Mouse (Mus musculus): Measurements from ENCODE around the gene Olfr1434. TPM values are rescaled to one million over a fixed set of nuclear protein-coding genes. Genes with fewer than 3 reads are reported as not detected.
"Not testable (repeated sequence)": the region's sequence is repeated elsewhere in the genome, so short reads cannot be mapped to it uniquely, and the experiment has no call there.

Gene Olfr1434
- polyA plus RNA-seq (2015; fragmentation: Nextera tagmentation; extraction: Ambion mirVana): not detected in 2 replicates

DNA sequence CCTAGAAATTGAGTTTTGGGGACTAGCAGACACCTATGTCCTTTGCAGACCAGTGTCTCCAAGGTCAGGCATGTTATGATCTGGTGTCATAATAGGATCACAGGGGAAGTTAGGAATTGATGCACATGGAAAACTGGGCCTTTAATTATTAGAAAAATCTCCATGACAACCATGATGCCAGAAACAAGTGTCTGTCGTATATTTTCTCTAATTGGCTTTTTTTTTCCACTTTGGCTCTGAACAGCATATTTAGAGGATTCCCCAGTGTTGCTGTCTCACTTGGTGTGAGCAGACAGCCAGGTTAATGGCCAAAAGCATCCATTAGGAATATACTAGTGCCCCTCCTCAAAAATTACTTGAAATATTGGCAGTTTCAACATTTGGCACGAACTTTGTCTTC, at the start of gene Olfr1434:
Gene Olfr1434, plus strand, starts transcription at position 301 of the 400 bp plus-strand sequence.
- Histone ChIP-seq H3K9me3 (replicated peaks; ENCODE audit: control insufficient read depth, low read length) (no peaks in the 10 kb centered on the region), H3K4me3 (replicated peaks; ENCODE audit: low read length) (no peak within 1 kb of the TSS), H3K9ac (ENCODE audit: low read length) (no peak within 1 kb of the TSS), H3K4me1 (ENCODE audit: control insufficient read depth, insufficient read depth, low read length) (no peaks in the 10 kb centered on the region), H3K27ac (ENCODE audit: low read length) (no peak within 1 kb of the TSS), H3K27me3 (ENCODE audit: control insufficient read depth, insufficient read depth, low read length) (no peaks in the 10 kb centered on the region), H3K36me3 (ENCODE audit: control insufficient read depth, insufficient read depth, low read length) (no peaks in the 10 kb centered on the region), H3K4me2 (ENCODE audit: low read depth, low read length) (no peak within 1 kb of the TSS)
- WGBS: 69% methylated on average over 2 of the region's 2 CpGs
- no peak for ATAC-seq (ENCODE audit: insufficient read depth, low FRiP score)

DNA sequence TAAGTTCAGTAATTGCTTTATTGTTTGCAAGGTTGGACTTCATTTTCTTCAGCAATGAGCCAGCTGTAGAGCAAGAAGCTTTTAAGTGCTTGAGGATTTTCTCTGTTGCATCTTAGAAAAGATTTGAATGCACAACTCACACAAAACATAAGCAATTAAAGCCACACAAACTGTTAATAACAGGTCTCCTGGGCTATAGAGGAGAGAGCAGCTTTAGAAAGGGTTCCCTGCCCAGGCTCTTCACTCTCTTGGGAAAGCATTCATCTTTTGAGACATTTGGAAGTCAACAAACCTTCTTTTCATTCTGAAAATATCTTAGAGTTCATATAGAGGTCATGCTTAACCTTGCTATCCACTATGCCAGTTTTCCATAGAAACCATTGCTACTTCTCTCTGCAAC, 47.2 kb upstream of the Olfr1434 start, which contains the start of gene Olfr1432:
Gene Olfr1432, minus strand, starts transcription at position 101 of the 400 bp plus-strand sequence.
- H3K4me2 ChIP-seq (ENCODE audit: low read depth, low read length); H3K27me3 ChIP-seq (ENCODE audit: control insufficient read depth, insufficient read depth, low read length); H3K27ac ChIP-seq (ENCODE audit: low read length); H3K9ac ChIP-seq (ENCODE audit: low read length); H3K4me1 ChIP-seq (ENCODE audit: control insufficient read depth, insufficient read depth, low read length); ATAC-seq (ENCODE audit: insufficient read depth, low FRiP score); H3K36me3 ChIP-seq (ENCODE audit: control insufficient read depth, insufficient read depth, low read length); H3K4me3 ChIP-seq (replicated peaks; ENCODE audit: low read length); H3K9me3 ChIP-seq (replicated peaks; ENCODE audit: control insufficient read depth, low read length): not testable (repeated sequence)

DNA sequence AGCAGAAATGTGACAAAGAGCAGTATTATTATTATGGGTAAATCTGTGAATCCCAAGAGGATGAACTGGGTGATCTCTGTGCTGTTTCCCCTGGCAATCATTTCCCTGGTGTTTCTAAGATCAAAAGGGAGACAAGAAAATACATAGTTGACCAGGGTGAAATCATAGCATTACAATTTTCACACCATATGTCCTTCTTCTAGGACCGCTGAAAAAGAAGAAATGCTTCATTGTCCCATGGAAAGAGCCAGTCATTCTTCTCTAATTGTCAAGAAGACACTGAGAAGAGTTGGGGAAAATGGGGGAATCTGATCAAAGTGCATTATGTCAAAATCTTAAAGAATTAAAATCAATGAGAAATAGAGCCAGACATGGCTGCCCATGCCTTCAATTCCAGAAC, 38.1 kb upstream of the Olfr1434 start, which contains the start of gene Olfr262:
Gene Olfr262, minus strand, starts transcription at position 101 of the 400 bp plus-strand sequence.
- WGBS: 86% methylated on average over 1 of the region's 1 CpGs
- no peaks in the 10 kb centered on the region for H3K4me1 ChIP-seq (ENCODE audit: control insufficient read depth, insufficient read depth, low read length)
- ATAC-seq (ENCODE audit: insufficient read depth, low FRiP score): no peak
- H3K4me3 ChIP-seq (replicated peaks; ENCODE audit: low read length): no peak within 1 kb of the TSS
- no peak within 1 kb of the TSS for H3K4me2 ChIP-seq (ENCODE audit: low read depth, low read length)
- H3K9ac ChIP-seq (ENCODE audit: low read length): no peak within 1 kb of the TSS
- no peaks in the 10 kb centered on the region for H3K9me3 ChIP-seq (replicated peaks; ENCODE audit: control insufficient read depth, low read length)
- no peak within 1 kb of the TSS for H3K27ac ChIP-seq (ENCODE audit: low read length)
- no peaks in the 10 kb centered on the region for H3K27me3 ChIP-seq (ENCODE audit: control insufficient read depth, insufficient read depth, low read length)
- no peaks in the 10 kb centered on the region for H3K36me3 ChIP-seq (ENCODE audit: control insufficient read depth, insufficient read depth, low read length)

DNA sequence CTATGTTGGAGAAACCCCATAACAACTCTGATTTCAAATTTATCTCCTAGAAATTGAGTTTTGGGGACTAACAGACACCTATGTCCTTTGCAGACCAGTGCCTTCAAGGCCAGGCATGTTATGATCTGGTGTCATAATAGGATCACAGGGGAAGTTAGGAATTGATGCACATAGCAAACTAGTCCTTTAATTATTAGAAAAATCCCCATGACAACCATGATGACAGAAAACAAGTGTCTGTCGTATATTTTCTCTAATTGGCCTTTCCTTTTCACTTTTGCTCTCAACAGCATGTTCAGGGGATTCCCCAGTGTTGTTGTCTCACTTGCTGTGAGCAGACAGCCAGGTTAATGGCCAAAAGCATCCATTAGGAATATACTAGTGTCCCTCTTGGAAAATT, 18.9 kb upstream of the Olfr1434 start, which contains the start of gene Olfr235:
Gene Olfr235, plus strand, starts transcription at position 301 of the 400 bp plus-strand sequence.
- 59% methylated on average over 1 of the region's 1 CpGs for WGBS
- H3K36me3 ChIP-seq (ENCODE audit: control insufficient read depth, insufficient read depth, low read length): no peaks in the 10 kb centered on the region
- ATAC-seq (ENCODE audit: insufficient read depth, low FRiP score): no peak
- no peak within 1 kb of the TSS for H3K4me3 ChIP-seq (replicated peaks; ENCODE audit: low read length)
- no peak within 1 kb of the TSS for H3K9ac ChIP-seq (ENCODE audit: low read length)
- no peak within 1 kb of the TSS for H3K27ac ChIP-seq (ENCODE audit: low read length)
- H3K4me2 ChIP-seq (ENCODE audit: low read depth, low read length): no peak within 1 kb of the TSS
- H3K4me1 ChIP-seq (ENCODE audit: control insufficient read depth, insufficient read depth, low read length): no peaks in the 10 kb centered on the region
- no peaks in the 10 kb centered on the region for H3K27me3 ChIP-seq (ENCODE audit: control insufficient read depth, insufficient read depth, low read length)
- H3K9me3 ChIP-seq (replicated peaks; ENCODE audit: control insufficient read depth, low read length): no peaks in the 10 kb centered on the region

DNA sequence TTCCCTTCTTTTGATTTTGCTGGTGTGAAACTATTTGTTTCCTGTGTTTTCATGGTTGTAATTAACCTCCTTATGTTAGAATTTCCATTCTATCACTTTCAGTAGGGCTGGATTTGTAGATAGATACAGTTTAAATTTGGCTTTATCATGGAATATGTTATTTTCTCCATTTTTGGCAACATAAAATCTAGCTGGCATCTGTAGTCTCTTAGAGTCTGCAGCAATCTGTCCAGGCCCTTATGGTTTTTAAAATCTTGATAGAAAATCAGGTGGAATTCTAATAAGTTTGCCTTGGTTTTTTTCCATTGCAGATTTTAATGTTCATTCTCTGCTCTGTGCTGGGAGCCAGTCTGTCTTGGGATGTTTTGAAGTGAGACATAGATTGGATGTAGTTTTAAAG, 13.3 kb downstream of the Olfr1434 start:
- H3K27me3 ChIP-seq (ENCODE audit: control insufficient read depth, insufficient read depth, low read length): no peaks in the 10 kb centered on the region
- no peak overlapping the region for H3K4me3 ChIP-seq (replicated peaks; ENCODE audit: low read length)
- H3K4me1 ChIP-seq (ENCODE audit: control insufficient read depth, insufficient read depth, low read length): no peaks in the 10 kb centered on the region
- no peak overlapping the region for H3K27ac ChIP-seq (ENCODE audit: low read length)
- H3K9ac ChIP-seq (ENCODE audit: low read length): no peak overlapping the region
- H3K4me2 ChIP-seq (ENCODE audit: low read depth, low read length): no peak overlapping the region
- ATAC-seq (ENCODE audit: insufficient read depth, low FRiP score): no peak
- no peaks in the 10 kb centered on the region for H3K9me3 ChIP-seq (replicated peaks; ENCODE audit: control insufficient read depth, low read length)
- H3K36me3 ChIP-seq (ENCODE audit: control insufficient read depth, insufficient read depth, low read length): no peaks in the 10 kb centered on the region

DNA sequence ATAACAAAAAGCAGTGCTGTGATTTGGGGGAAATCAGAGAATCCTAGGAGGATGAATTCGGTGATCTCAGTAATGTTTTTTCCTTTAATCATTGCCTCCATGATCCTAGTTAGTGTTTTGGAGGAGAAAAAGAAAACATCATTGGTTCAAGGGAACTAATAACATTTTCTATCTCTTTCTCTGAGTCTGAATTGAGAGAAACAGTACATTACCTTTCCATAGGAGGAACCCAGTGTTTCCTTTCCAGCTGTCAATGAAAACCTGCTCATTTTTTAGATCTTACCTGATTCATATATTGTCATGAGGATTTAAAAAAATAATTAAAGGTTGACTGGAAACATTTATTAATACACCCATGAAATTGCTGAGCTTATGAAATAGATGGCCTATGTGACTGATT, 19.4 kb downstream of the Olfr1434 start, which contains the start of gene Olfr1436:
Gene Olfr1436, minus strand, starts transcription at position 101 of the 400 bp plus-strand sequence.
- not testable (repeated sequence) for ATAC-seq (ENCODE audit: insufficient read depth, low FRiP score); H3K36me3 ChIP-seq (ENCODE audit: control insufficient read depth, insufficient read depth, low read length)
- 83% methylated on average over 1 of the region's 1 CpGs for WGBS

DNA sequence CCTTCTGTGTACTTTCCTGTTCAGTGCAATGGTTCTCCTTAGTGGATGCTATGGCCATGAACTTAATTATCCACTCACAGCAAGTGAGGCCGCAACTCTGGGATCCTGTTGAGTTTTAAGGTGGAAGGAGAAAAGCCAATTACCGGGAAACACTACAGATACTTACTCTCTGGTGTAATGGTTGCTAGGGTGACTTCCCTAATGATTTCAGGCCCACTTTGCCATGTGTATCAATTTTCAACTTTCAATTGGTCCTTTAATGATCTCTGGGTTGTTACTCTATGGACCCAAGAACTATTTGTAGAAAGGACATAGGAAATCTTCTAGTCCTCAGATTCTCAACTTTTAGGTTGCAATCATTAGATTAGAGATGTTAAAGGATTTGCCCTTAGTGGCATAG, 45.3 kb downstream of the Olfr1434 start, which contains the start of gene Olfr1437:
Gene Olfr1437, minus strand, starts transcription at position 101 of the 400 bp plus-strand sequence.
- no peaks in the 10 kb centered on the region for H3K36me3 ChIP-seq (ENCODE audit: control insufficient read depth, insufficient read depth, low read length)
- no peak within 1 kb of the TSS for H3K27ac ChIP-seq (ENCODE audit: low read length)
- H3K4me2 ChIP-seq (ENCODE audit: low read depth, low read length): no peak within 1 kb of the TSS
- WGBS: 80% methylated on average over 2 of the region's 2 CpGs
- H3K27me3 ChIP-seq (ENCODE audit: control insufficient read depth, insufficient read depth, low read length): no peaks in the 10 kb centered on the region
- H3K9me3 ChIP-seq (replicated peaks; ENCODE audit: control insufficient read depth, low read length): no peaks in the 10 kb centered on the region
- no peak for ATAC-seq (ENCODE audit: insufficient read depth, low FRiP score)
- no peak within 1 kb of the TSS for H3K4me3 ChIP-seq (replicated peaks; ENCODE audit: low read length)
- no peak within 1 kb of the TSS for H3K9ac ChIP-seq (ENCODE audit: low read length)
- H3K4me1 ChIP-seq (ENCODE audit: control insufficient read depth, insufficient read depth, low read length): no peaks in the 10 kb centered on the region

More for the DNA sequence above, 19.4 kb downstream of the Olfr1434 start, which contains the start of gene Olfr1436:
- H3K9ac ChIP-seq (ENCODE audit: low read length); H3K27me3 ChIP-seq (ENCODE audit: control insufficient read depth, insufficient read depth, low read length); H3K4me1 ChIP-seq (ENCODE audit: control insufficient read depth, insufficient read depth, low read length); H3K4me3 ChIP-seq (replicated peaks; ENCODE audit: low read length); H3K4me2 ChIP-seq (ENCODE audit: low read depth, low read length); H3K27ac ChIP-seq (ENCODE audit: low read length); H3K9me3 ChIP-seq (replicated peaks; ENCODE audit: control insufficient read depth, low read length): not testable (repeated sequence)

Other genes starting within 250 kb of the Olfr1434 start
- gene Olfr1423, start 238.5 kb upstream of the Olfr1434 start, polyA plus RNA-seq (2015; fragmentation: Nextera tagmentation; extraction: Ambion mirVana): 0.03 TPM in 1 of 2 replicates, not detected in the other
- not detected in 2 replicates for gene Olfr1424, start 217.2 kb upstream of the Olfr1434 start, polyA plus RNA-seq (2015; fragmentation: Nextera tagmentation; extraction: Ambion mirVana)
- gene Olfr1425, start 202.1 kb upstream of the Olfr1434 start, polyA plus RNA-seq (2015; fragmentation: Nextera tagmentation; extraction: Ambion mirVana): not detected in 2 replicates
- not detected in 2 replicates for gene Olfr1426, start 187.8 kb upstream of the Olfr1434 start, polyA plus RNA-seq (2015; fragmentation: Nextera tagmentation; extraction: Ambion mirVana)
- gene Olfr1427, start 176.5 kb upstream of the Olfr1434 start, polyA plus RNA-seq (2015; fragmentation: Nextera tagmentation; extraction: Ambion mirVana): not detected in 2 replicates
- not detected in 2 replicates for gene Olfr1428, start 164.0 kb upstream of the Olfr1434 start, polyA plus RNA-seq (2015; fragmentation: Nextera tagmentation; extraction: Ambion mirVana)
- 0.04 TPM in 1 of 2 replicates, not detected in the other for gene Olfr76, start 156.7 kb upstream of the Olfr1434 start, polyA plus RNA-seq (2015; fragmentation: Nextera tagmentation; extraction: Ambion mirVana)
- gene Olfr1555-ps1, start 109.7 kb upstream of the Olfr1434 start, polyA plus RNA-seq (2015; fragmentation: Nextera tagmentation; extraction: Ambion mirVana): not detected in 2 replicates
- gene Olfr1431, start 79.2 kb upstream of the Olfr1434 start, polyA plus RNA-seq (2015; fragmentation: Nextera tagmentation; extraction: Ambion mirVana): not detected in 2 replicates
- gene Olfr1432, start 47.3 kb upstream of the Olfr1434 start, polyA plus RNA-seq (2015; fragmentation: Nextera tagmentation; extraction: Ambion mirVana): not detected in 2 replicates
- gene Olfr262, start 38.2 kb upstream of the Olfr1434 start, polyA plus RNA-seq (2015; fragmentation: Nextera tagmentation; extraction: Ambion mirVana): not detected in 2 replicates
- not detected in 2 replicates for gene Olfr235, start 18.8 kb upstream of the Olfr1434 start, polyA plus RNA-seq (2015; fragmentation: Nextera tagmentation; extraction: Ambion mirVana)
- gene Olfr1436, start 19.3 kb downstream of the Olfr1434 start, polyA plus RNA-seq (2015; fragmentation: Nextera tagmentation; extraction: Ambion mirVana): not detected in 2 replicates
- not detected in 2 replicates for gene Olfr1437, start 45.2 kb downstream of the Olfr1434 start, polyA plus RNA-seq (2015; fragmentation: Nextera tagmentation; extraction: Ambion mirVana)
- not detected in 2 replicates for gene Olfr1438-ps1, start 56.1 kb downstream of the Olfr1434 start, polyA plus RNA-seq (2015; fragmentation: Nextera tagmentation; extraction: Ambion mirVana)
- not detected in 2 replicates for gene Olfr1440, start 107.4 kb downstream of the Olfr1434 start, polyA plus RNA-seq (2015; fragmentation: Nextera tagmentation; extraction: Ambion mirVana)
- not detected in 2 replicates for gene Olfr1441, start 137.6 kb downstream of the Olfr1434 start, polyA plus RNA-seq (2015; fragmentation: Nextera tagmentation; extraction: Ambion mirVana)
- gene Pfpl, start 148.1 kb downstream of the Olfr1434 start, polyA plus RNA-seq (2015; fragmentation: Nextera tagmentation; extraction: Ambion mirVana): not detected in 2 replicates
- gene Mpeg1, start 180.9 kb downstream of the Olfr1434 start, polyA plus RNA-seq (2015; fragmentation: Nextera tagmentation; extraction: Ambion mirVana): 1.3 and 1.8 TPM in 2 replicates
- gene Dtx4, start 221.6 kb downstream of the Olfr1434 start, polyA plus RNA-seq (2015; fragmentation: Nextera tagmentation; extraction: Ambion mirVana): 14.7 and 15.7 TPM in 2 replicates